Mouse (Mus musculus) B cell, adult 62 days (primary cell): ENCODE results near the gene Rnf208. TPM values are rescaled to one million over a fixed set of nuclear protein-coding genes. Genes with fewer than 3 reads are reported as not detected.

ENCODE experiments used
- total RNA-seq: library from RNA; stranded (reverse); gene quantifications from 4 replicates; pipeline ENCODE4 v1.2.4, GENCODE M21; 2023

Gene Rnf208
- not detected in 4 replicates for total RNA-seq

DNA sequence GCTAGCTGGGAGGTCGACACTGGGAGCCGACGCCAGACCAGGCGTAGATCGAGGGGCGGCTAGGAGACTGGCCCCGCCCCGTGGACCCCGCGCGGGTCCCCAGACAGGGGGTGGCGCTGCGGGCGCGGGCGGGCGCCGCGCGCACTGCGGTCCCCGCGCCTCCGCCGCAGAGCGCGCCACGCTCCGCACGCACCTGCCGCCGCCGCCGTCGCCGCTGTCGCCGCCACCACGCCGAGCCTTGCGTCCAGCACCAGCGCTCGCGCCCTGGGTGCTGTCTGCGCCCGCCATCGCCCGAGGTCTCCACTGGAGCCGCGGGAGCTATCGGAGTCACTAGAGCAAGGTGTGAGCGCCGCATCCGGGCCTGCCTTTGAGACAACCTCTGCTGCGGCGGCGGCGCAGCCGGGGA lies at the start of gene Rnf208, which contains the start of gene Cysrt1:
Gene Rnf208, plus strand, starts transcription at position 155 of the 406 bp plus-strand sequence.
Gene Cysrt1, minus strand, starts transcription at position 352 of the 406 bp plus-strand sequence.

DNA sequence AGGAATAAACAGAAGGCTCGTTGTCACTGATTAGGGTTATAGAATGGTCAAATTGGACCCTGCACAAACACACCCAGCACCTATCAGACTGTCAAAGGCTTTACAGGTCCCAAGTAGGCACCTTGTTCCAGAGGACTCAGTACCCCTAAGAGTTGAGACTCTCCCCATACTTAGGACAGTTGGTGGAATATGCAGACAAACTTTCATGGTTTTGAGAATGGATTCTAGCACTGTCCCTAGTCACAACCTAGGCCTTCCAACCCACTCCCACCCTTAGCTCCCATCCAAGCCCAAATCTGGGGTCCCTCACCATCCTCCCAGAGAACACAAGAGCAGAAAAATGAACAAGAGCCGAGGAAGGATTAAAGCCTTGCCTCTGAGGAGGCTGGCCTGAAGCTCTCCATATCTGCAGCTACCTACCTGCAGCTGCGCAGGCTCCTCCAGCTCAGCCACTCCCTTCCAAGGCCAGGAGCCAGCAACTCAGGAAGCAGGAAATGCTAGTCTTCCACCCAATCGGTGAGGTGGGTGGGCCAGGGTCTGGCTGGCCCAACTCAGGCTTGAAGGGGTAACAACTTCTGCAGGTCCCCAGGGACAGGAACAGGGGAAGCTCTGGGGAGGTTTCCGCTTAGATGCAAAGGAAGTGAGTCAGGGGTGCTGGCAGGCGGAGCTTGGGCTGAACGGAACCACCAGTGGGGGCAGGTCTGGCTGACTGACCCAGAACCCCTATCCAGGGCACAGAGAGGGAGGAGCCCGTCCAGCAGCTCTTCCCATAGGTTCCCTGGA lies 45.7 kb upstream of the Rnf208 start, which contains the start of gene Tor4a:
Gene Tor4a, minus strand, starts transcription at position 715 of the 783 bp plus-strand sequence.

DNA sequence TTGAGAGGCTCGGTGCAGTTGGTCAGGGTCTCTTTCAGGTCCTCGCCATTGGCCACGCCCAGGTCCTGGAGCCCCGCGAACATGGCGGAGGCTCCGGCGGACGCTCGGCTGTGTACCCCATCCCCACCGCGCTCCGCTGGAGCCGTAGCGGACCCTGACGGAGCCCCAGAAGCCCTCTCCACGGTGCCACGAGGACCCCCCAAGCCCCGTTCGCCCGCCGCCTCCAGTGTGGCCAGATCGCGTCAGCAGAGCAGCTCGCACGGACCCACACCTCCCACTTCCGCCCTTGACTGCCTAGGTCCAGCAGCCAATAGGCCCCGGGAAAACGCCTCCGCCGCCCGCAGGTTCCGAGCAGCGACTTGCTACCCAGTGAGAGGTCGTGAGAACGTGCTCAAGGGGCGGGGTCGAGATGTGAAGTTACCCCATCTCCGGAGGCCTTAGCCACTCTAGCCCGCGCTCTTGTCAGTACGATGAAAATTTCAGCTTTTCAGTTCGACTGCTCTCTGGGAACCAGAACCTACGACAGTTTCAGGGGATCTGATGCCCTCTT lies 30.9 kb upstream of the Rnf208 start, which contains the start of gene Nelfb:
Gene Nelfb, minus strand, starts transcription at position 369 of the 550 bp plus-strand sequence.

DNA sequence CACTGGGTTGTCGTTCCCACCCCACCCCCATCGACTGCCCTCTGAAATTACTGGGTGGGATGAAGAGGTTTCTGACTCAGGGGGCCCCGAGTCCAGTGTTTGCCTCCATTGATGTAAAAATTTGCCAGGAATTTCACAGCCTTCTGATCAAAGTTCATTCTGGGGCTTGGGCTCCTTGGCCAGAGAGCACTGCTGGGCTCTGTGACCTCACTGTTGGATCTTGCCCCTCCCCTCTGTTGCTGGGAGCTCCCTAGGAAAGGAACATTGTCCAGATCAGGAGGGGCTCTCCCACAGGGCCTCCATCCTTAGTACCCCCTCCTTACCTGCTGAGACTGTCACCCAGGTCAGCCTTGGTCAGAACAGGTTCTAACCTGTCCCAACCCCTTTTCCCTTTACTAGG lies 27.6 kb upstream of the Rnf208 start, which contains the start of gene Stpg3:
Gene Stpg3, minus strand, starts transcription at position 194 of the 400 bp plus-strand sequence.

DNA sequence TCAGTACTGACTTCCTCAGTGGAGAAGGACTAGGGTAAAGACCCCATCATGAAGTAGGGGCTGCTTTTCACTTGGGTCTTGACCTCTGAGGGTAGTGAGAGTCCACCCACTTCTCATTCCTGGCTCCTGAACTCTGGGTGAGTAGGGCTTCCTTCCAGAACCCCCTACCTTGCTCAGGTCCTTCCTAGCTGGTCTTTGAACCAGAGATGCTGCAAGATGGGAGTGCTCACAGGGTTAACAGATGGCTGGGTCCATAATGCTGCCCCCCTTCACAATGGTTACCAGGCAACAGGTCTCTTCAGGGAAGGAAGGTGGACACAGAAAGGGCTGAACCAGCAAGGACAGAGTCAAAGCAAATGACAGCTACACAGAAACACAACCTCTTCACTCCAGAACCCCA lies 23.6 kb upstream of the Rnf208 start, which contains the start of gene Fam166a:
Gene Fam166a, plus strand, starts transcription at position 301 of the 400 bp plus-strand sequence.

DNA sequence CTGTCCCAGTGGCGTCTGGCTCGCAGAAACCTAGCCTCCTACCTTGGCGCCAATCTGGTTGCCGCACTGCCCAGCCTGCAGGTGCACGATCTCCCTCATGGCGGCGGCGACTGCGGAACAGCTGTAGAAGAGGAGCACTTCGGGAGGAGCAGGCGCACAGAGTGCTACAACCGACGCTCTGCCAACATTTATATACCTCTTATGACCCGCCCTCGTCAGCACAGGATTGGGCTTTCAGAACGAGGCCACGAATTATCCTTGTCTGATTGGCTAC lies 17.6 kb upstream of the Rnf208 start, which contains the start of gene Tubb4b:
Gene Tubb4b, minus strand, starts transcription at position 211 of the 274 bp plus-strand sequence.

DNA sequence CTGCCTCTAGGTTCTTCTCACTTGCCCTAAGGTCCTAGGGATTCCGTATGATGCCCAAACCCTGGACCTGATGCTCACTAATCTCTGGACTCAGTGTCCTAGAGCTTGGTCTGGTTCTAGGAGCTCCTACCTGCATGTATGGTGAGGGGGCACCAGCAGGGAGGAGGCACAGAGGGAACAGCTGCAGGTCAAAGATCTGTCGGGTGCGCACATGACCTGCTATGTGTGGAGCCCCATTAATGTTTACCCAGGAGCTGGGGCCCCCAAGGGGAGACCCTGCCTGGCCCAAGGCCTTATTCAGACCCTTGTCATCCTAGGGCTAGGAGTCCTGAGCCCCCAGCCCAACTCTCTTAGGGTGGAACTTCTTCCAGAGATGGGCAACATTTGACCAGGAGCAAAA lies 8.0 kb upstream of the Rnf208 start, which contains the start of gene Slc34a3:
Gene Slc34a3, minus strand, starts transcription at position 315 of the 400 bp plus-strand sequence.

DNA sequence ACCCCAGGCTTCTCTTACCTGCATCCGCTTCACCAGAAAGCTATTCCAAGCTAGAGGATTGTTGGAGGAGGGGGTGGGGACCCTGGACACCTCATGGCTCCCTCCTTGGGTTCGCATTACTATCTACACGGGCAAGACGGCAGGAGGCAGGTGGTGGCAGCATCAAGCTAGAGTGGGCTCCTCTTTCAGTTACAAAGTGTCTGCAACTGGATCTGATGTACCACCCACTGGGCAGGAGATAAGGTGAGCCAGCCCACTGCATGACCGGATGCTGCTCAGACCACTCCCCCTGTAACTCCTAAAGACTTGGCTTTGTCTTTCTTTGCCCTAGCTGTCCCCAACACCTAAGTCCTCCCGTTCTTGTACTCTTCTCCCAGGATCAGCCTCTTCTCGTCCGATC lies 5.4 kb upstream of the Rnf208 start, which contains the start of gene Rnf224:
Gene Rnf224, minus strand, starts transcription at position 174 of the 400 bp plus-strand sequence.

DNA sequence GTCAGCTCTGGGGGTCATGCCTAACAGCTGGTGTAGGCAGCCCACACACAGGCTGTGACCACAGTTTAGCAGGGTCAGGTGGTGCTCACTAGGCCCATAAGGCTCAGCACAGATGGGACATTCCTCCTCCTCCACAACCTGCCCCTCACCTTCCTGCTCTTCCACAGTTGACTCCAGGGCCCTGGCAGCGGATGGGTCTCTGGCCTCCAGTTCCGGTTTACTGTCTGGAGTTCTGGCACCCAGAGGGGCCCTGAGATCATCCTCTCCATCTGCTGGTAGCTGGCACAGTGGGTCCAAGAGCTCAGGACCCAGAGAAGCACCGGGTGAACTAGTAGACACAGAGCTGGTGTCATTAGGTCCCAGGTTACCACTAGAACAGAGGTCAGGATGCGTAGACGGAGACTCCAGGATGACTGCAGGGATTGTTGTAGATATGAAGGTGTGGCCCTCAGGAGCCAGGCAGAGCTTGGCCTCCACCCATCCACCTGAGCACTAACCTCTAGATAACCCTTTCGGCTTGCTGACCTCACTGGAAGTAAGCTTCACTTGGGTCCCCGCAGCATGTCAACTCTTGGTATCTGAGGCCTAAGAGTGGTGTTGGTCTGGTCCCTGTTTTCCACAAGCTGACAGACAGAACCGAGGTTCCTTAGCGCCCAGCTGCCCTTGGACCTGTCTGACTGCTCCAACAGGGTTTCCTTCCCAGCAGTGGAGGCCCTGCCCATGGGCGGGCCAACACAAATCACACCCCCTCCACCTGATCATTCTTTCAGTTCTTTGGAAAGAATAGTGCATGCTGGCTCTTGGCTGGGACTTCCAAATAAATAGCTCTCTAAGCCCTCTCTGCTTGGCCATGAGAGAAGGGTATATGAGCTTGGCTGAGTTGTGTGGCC lies 4.4 kb downstream of the Rnf208 start, which contains the start of gene AL732309.1:
Gene AL732309.1, minus strand, starts transcription at position 681 of the 890 bp plus-strand sequence.

DNA sequence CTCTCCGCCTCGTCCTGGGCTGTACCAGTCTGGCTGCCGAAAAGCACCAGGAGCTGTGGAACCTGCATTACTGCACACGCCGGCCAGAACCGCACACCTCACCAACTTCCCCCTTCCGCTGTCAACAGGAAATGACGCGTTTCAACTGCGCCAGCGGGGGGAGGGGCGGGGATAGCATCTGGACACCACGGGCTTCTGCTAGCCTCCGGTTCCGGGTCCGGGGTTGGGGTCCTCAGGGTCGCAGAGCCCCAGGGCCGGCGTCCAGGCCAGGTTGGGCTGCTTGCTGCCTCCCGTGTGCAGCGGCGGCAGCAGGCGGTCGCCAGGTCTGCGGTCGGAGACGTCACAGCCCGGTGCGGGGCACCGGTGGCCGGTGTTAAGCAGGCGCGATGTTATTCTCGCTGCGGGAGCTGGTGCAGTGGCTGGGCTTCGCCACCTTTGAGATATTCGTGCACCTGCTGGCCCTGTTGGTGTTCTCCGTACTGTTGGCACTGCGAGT lies 13.3 kb downstream of the Rnf208 start, which contains the start of gene Tmem203:
Gene Tmem203, plus strand, starts transcription at position 156 of the 496 bp plus-strand sequence.

DNA sequence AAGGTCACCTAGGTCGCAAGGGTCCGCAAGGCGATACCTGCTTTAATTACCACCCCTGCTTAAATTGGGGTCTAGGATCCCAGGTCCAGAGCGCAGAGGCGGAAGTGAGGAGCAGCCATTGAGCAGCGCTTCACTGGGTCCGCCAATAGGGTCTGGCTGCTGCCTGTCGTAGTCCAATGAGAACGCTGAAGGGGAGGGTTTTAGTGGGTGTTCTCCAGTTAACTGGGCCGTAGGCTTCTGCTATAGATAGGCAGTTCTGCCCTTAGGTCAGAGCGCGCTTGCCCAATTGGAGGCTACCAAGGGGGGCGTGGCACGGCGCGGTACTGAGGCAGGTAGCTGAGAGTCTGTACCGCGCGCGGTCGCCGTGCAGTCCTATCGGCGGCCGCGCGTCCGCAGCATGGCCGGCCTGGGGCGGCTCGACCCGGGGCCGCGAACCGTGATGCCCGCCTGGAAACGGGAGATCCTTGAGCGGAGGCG lies 20.3 kb downstream of the Rnf208 start, which contains the start of gene Tprn:
Gene Tprn, plus strand, starts transcription at position 328 of the 477 bp plus-strand sequence.

DNA sequence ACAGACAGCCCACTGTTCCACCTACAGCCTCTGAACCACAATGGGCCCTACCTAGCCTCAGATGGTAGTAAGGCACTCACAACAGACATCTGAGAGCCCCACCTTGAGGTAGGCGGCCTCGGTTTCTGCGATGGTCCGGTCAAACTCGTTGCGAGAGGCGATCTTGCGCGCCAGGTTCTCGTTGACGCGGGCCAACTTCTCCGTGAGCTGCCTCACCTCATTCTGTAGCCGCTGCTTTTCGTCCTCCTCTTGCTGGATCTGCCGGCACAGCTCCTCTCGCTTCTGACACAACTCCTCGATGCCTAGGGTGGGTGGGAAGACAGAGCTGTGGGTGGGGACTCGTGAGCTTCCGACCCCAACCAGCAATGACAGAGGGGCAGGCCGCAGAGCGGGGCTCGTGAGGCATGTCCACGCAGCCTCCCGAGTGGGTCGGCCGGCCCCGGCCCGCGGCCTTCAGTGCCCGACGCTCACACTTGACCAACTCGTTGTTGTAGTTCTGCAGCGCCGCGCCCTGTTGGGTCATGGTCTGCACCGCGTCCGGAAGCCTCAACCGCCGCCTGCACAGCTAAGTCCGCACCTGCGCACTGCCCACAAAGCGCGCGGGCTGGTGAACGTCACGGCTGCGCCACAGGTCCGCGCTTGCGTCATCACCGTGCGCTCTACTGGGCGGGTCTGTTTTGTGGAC lies 29.9 kb downstream of the Rnf208 start, which contains the start of the genes Ssna1 and Anapc2:
Gene Ssna1, minus strand, starts transcription at position 612 of the 685 bp plus-strand sequence.
Gene Anapc2, plus strand, starts transcription at position 652 of the 685 bp plus-strand sequence.

DNA sequence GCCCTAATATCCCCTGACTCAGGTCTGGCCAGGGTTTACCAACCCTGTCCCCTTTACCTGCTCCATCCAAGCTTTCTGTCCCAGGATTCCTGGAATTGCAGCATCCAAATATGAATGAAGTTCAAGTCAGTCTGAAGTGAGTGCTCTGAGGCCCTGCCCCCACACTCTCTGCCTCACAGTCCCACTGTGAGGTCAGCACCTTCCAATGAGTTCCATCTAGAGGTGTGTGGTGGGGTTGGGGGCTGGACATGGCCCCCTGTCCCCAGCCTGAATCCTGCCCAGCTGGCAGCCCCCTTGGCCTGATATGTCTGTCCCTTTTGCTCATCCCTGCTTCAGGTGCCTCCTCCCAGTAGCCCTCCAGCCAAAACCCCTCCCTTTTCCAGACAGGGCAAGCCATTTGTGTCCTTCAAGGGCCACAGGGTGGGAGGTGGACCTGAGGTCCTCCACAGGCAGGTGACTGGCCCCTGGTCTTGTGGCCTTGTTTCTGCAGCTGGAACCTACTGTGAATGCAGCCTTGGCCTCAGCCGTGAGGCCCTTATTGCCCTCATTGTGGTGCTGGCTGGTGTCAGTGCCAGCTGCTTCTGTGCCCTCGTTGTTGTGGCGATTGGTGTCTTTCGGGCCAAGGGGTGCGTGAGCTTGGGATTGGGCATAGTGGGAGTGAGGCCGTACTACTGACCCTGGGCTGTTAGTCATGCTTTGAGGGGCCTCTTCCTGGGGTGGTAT lies 46.0 kb downstream of the Rnf208 start, which contains the start of gene Tmem210:
Gene Tmem210, plus strand, starts transcription at position 219 of the 723 bp plus-strand sequence.

DNA sequence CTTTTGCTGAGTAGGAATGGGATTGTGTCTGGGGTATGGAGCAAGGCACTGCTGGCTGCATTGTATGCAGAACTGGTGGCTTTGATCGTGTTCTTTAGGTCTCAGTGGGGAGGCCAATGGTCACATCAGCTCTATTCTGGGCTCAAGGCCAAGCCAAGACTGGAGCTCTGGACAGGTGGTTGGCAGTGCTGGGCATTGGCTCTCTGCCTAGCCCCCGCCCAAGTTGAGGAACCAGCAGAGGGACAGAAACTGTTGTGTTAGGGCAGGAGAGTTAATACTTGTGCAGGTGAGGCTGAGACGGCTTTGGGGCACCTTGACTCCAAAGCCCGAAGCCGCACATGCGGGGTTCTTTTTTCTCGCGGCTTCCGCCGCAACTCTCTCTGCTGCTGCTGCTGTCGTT lies 47.6 kb downstream of the Rnf208 start, which contains the start of gene Lrrc26:
Gene Lrrc26, plus strand, starts transcription at position 265 of the 400 bp plus-strand sequence.

Other genes with a start within 250 kb of the Rnf208 start
- 38.8 to 54.8 TPM (median 42.4 TPM) in 4 replicates for gene Nsmf, start 187.9 kb upstream of the Rnf208 start, total RNA-seq
- gene Entpd8, start 162.0 kb upstream of the Rnf208 start, total RNA-seq = not detected in 4 replicates
- not detected in 4 replicates for gene Noxa1, start 147.1 kb upstream of the Rnf208 start, total RNA-seq
- 5.2 to 8.3 TPM (median 7.2 TPM) in 4 replicates for gene Nrarp, start 61.5 kb upstream of the Rnf208 start, total RNA-seq
- gene Tor4a, start 45.4 kb upstream of the Rnf208 start, total RNA-seq = 29.8 to 31.9 TPM (median 30.9 TPM) in 4 replicates
- gene Nelfb, start 30.8 kb upstream of the Rnf208 start, total RNA-seq = 71.6 to 75.6 TPM (median 72.5 TPM) in 4 replicates
- not detected in 4 replicates for gene Stpg3, start 27.6 kb upstream of the Rnf208 start, total RNA-seq
- 0.89 TPM in 1 of 4 replicates, not detected in the others for gene Fam166a, start 23.5 kb upstream of the Rnf208 start, total RNA-seq
- gene Tubb4b, start 17.6 kb upstream of the Rnf208 start, total RNA-seq = 101 to 123 TPM (median 110 TPM) in 4 replicates
- not detected in 4 replicates for gene Slc34a3, start 7.9 kb upstream of the Rnf208 start, total RNA-seq
- gene Rnf224, start 5.5 kb upstream of the Rnf208 start, total RNA-seq = not detected in 4 replicates
- not detected in 4 replicates for gene Cysrt1, start 197 bp downstream of the Rnf208 start, total RNA-seq
- 4.6 to 12.8 TPM (median 6.9 TPM) in 4 replicates for gene AL732309.1, start 4.6 kb downstream of the Rnf208 start, total RNA-seq
- 18.8 to 26.6 TPM (median 24.1 TPM) in 4 replicates for gene Tmem203, start 13.2 kb downstream of the Rnf208 start, total RNA-seq
- 13.6 to 20.3 TPM (median 14.4 TPM) in 4 replicates for gene Tprn, start 20.4 kb downstream of the Rnf208 start, total RNA-seq
- 30.8 to 37.7 TPM (median 35.7 TPM) in 4 replicates for gene Ssna1, start 30.2 kb downstream of the Rnf208 start, total RNA-seq
- gene Anapc2, start 30.2 kb downstream of the Rnf208 start, total RNA-seq = 101 to 113 TPM (median 107 TPM) in 4 replicates
- gene Tmem210, start 45.9 kb downstream of the Rnf208 start, total RNA-seq = not detected in 4 replicates
- gene Lrrc26, start 47.7 kb downstream of the Rnf208 start, total RNA-seq = not detected in 4 replicates
- not detected in 4 replicates for gene Grin1, start 76.9 kb downstream of the Rnf208 start, total RNA-seq
- 39.7 to 50.0 TPM (median 47.1 TPM) in 4 replicates for gene Man1b1, start 90.1 kb downstream of the Rnf208 start, total RNA-seq
- gene Dpp7, start 114.1 kb downstream of the Rnf208 start, total RNA-seq = 41.2 to 46.3 TPM (median 43.4 TPM) in 4 replicates
- gene Uap1l1, start 123.4 kb downstream of the Rnf208 start, total RNA-seq = 22.5 to 35.7 TPM (median 25.5 TPM) in 4 replicates
- 0.48 to 0.85 TPM in 2 of 4 replicates, not detected in the others for gene Sapcd2, start 130.1 kb downstream of the Rnf208 start, total RNA-seq
- gene Entpd2, start 153.6 kb downstream of the Rnf208 start, total RNA-seq = not detected in 4 replicates
- gene Npdc1, start 157.1 kb downstream of the Rnf208 start, total RNA-seq = not detected in 4 replicates
- not detected in 4 replicates for gene Fut7, start 181.0 kb downstream of the Rnf208 start, total RNA-seq
- 44.9 to 53.9 TPM (median 49.1 TPM) in 4 replicates for gene Abca2, start 186.4 kb downstream of the Rnf208 start, total RNA-seq
- 0.83 TPM in 1 of 4 replicates, not detected in the others for gene Clic3, start 214.6 kb downstream of the Rnf208 start, total RNA-seq
- gene Paxx, start 218.8 kb downstream of the Rnf208 start, total RNA-seq = 115 to 135 TPM (median 127 TPM) in 4 replicates
- not detected in 4 replicates for gene Ptgds, start 227.8 kb downstream of the Rnf208 start, total RNA-seq